Mouse (Mus musculus): Measurements from ENCODE around the gene Ubtf. TPM values are rescaled to one million over a fixed set of nuclear protein-coding genes. Genes with fewer than 3 reads are reported as not detected.
A peak's percentile ranks its signal among the peaks of the same experiment; 100 is the strongest.

The Ubtf gene
- polyA plus RNA-seq, 1 experiment from 2014 or later, result 73.0 TPM

GRCm38 (mm10) chr11:102305359-102305758 lies 14.2 kb downstream of the Ubtf start:
- Histone ChIP-seq H3K27me3 (ENCODE audit: control insufficient read depth, insufficient read depth, low read depth, low read length) (no peaks in the 10 kb centered on the region), H3K4me1 (replicated peaks; ENCODE audit: control insufficient read depth, insufficient read depth, low read length) (peaks cover 15% of the 10 kb centered on the region), H3K36me3 (ENCODE audit: control insufficient read depth, insufficient read depth, low read length) (peaks cover 27% of the 10 kb centered on the region), H3K9ac (ENCODE audit: low read length) (no peak overlapping the region), H3K27ac (ENCODE audit: low read length) (no peak overlapping the region), H3K4me2 (ENCODE audit: low read depth, low read length) (no peak overlapping the region), H3K4me3 (ENCODE audit: low read length) (no peak overlapping the region), H3K9me3 (ENCODE audit: control insufficient read depth, low read length) (no peaks in the 10 kb centered on the region)
- ATAC-seq (ENCODE audit: low read depth), result no peak
- WGBS, result 40% methylated on average over 3 of the region's 3 CpGs

GRCm38 (mm10) chr11:102304141-102304540 lies 15.4 kb downstream of the Ubtf start:
- Histone ChIP-seq H3K9me3 (ENCODE audit: control insufficient read depth, low read length) (no peaks in the 10 kb centered on the region), H3K4me2 (ENCODE audit: low read depth, low read length) (no peak overlapping the region), H3K9ac (ENCODE audit: low read length) (no peak overlapping the region), H3K27me3 (ENCODE audit: control insufficient read depth, insufficient read depth, low read depth, low read length) (no peaks in the 10 kb centered on the region), H3K27ac (ENCODE audit: low read length) (no peak overlapping the region), H3K36me3 (ENCODE audit: control insufficient read depth, insufficient read depth, low read length) (peaks cover 22% of the 10 kb centered on the region), H3K4me1 (replicated peaks; ENCODE audit: control insufficient read depth, insufficient read depth, low read length) (peaks cover 4% of the 10 kb centered on the region), H3K4me3 (ENCODE audit: low read length) (no peak overlapping the region)
- 25% methylated on average over 2 of the region's 2 CpGs for WGBS
- no peak for ATAC-seq (ENCODE audit: low read depth)

GRCm38 (mm10) chr11:102299839-102300238 lies 19.7 kb downstream of the Ubtf start:
- H3K4me2 ChIP-seq (ENCODE audit: low read depth, low read length), result no peak overlapping the region
- H3K4me3 ChIP-seq (ENCODE audit: low read length), result no peak overlapping the region
- peaks cover 13% of the 10 kb centered on the region for H3K4me1 ChIP-seq (replicated peaks; ENCODE audit: control insufficient read depth, insufficient read depth, low read length)
- 14% methylated on average over 1 of the region's 1 CpGs for WGBS
- no peak for ATAC-seq (ENCODE audit: low read depth)
- H3K9ac ChIP-seq (ENCODE audit: low read length), result no peak overlapping the region
- no peaks in the 10 kb centered on the region for H3K36me3 ChIP-seq (ENCODE audit: control insufficient read depth, insufficient read depth, low read length)
- no peak overlapping the region for H3K27ac ChIP-seq (ENCODE audit: low read length)
- no peaks in the 10 kb centered on the region for H3K9me3 ChIP-seq (ENCODE audit: control insufficient read depth, low read length)
- H3K27me3 ChIP-seq (ENCODE audit: control insufficient read depth, insufficient read depth, low read depth, low read length), result no peaks in the 10 kb centered on the region

DNA sequence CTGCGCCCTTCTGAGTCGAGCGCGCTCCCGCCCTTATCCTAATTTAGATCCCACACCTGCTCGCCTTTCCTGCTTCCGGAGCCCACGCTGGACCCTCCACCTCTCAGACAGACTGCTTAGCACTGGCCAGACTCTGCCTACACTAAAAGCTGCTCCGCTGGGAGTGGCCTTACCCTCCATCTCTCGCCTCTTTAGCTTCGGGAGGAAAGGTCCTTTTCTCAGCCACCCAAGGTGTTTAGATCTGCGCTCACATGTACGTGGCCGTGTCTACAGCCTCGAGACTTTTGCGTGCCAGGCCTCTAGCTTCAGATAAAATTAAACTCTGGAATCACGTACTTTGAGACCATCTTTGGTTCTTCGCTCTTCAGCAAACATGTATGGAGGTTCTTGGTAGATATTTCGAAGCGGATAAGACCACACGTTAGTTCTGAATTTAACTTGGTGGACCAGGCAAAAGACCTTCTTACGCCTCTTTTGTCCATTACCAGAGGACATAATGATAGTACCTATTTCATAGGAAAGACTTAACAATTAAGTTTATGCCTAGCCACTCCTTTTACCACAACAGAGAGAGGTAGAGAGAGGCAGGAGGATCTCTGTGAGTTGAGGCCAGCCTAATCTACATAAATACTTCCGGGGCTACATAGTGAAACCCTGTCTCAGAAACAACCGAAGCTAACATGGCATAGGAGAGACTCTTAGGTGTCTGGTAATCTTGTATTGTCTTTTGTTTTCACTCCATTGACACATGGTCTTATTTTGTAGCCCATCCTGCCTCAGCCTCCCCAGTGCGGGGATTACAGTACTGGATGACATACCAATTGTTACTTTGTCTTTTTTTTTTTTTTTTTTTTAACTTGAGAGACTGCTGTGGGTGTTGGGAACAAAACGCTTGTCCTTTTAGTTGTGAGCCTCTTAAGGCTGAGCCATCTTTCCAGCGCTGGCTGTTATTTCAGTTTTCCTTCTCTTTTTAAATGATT lies 21.7 kb downstream of the Ubtf start:
- H3K4me2 ChIP-seq (ENCODE audit: low read depth, low read length), result peak overlapping the region; percentile 89
- H3K9ac ChIP-seq (ENCODE audit: low read length), result peak overlapping the region; percentile 84
- no peaks in the 10 kb centered on the region for H3K27me3 ChIP-seq (ENCODE audit: control insufficient read depth, insufficient read depth, low read depth, low read length)
- H3K36me3 ChIP-seq (ENCODE audit: control insufficient read depth, insufficient read depth, low read length), result peaks cover 3% of the 10 kb centered on the region
- peak overlapping the region; percentile 79 for H3K4me3 ChIP-seq (ENCODE audit: low read length)
- peaks cover 18% of the 10 kb centered on the region for H3K4me1 ChIP-seq (replicated peaks; ENCODE audit: control insufficient read depth, insufficient read depth, low read length)
- peak; percentile 20 for ATAC-seq (ENCODE audit: low read depth)
- H3K9me3 ChIP-seq (ENCODE audit: control insufficient read depth, low read length), result no peaks in the 10 kb centered on the region
- peak overlapping the region; percentile 95 for H3K27ac ChIP-seq (ENCODE audit: low read length)
- WGBS, result 21% methylated on average over 27 of the region's 27 CpGs

DNA sequence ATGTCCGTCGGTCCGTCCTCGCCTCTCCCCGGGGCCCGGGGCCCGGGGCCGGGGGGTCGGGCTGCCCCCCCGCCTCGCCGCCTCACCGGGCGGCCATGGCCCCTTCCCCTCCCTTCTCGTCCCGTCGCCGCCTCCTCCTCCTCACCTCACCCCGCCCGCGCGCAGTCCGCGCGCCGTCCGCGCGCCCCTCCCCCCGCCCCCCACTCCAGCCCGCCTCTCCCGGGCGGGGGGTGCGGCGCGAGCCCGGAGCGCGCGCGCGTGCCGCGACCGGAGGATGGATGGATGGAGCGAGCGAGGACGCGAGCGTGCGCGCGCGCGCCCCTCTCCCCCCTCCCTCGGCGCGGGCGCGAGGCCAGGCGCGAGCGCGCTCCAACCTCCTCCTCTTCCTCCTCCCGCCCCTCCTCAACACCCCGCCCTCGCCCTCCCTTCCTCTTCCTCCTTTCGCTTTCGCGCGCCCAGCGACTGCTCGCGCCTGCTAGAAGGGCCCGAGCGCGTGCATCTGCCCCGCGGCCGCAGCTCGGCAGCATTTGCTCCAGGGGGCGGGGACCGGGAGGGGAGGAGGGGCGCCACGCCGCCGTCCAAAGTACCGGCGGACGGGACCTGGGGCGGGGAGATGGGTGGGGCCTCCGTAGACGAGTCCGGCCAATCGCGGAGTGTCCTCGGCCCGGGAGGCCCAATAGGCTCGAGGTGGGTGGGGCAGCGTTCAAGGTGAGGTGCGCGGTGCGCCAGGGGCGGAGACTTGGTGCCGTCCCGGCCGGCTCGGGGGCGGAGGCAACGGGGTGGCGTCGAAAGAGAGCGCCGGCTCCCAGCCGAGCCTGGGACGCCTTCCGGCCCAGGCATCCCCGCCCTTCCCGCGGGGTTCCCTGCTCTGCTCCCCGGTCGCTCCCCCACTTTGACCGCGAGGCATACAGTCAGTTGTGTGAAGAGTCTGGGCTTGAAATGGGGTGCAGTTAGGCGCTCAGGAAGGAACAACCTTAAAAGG lies 22.8 kb downstream of the Ubtf start, which contains the start of gene Atxn7l3:
Gene Atxn7l3, minus strand, starts transcription at position 141 of the 982 bp plus-strand sequence.
- Histone ChIP-seq H3K36me3 (ENCODE audit: control insufficient read depth, insufficient read depth, low read length) (peaks cover 14% of the 10 kb centered on the region), H3K9ac (ENCODE audit: low read length) (peak within 1 kb of the TSS; percentile 90), H3K4me1 (replicated peaks; ENCODE audit: control insufficient read depth, insufficient read depth, low read length) (peaks cover 18% of the 10 kb centered on the region), H3K27ac (ENCODE audit: low read length) (peak within 1 kb of the TSS; percentile 99), H3K27me3 (ENCODE audit: control insufficient read depth, insufficient read depth, low read depth, low read length) (no peaks in the 10 kb centered on the region), H3K9me3 (ENCODE audit: control insufficient read depth, low read length) (no peaks in the 10 kb centered on the region), H3K4me2 (ENCODE audit: low read depth, low read length) (peak within 1 kb of the TSS; percentile 89), H3K4me3 (ENCODE audit: low read length) (peak within 1 kb of the TSS; percentile 79)
- peak; percentile 95 for ATAC-seq (ENCODE audit: low read depth)
- 0% methylated on average over 40 of the region's 125 CpGs for WGBS

- Histone ChIP-seq H3K27me3 (ENCODE audit: control insufficient read depth, insufficient read depth, low read depth, low read length) (no peaks in the 10 kb centered on the region), H3K9ac (ENCODE audit: low read length) (peak overlapping the region; percentile 90), H3K4me2 (ENCODE audit: low read depth, low read length) (peak overlapping the region; percentile 56), H3K36me3 (ENCODE audit: control insufficient read depth, insufficient read depth, low read length) (peaks cover 23% of the 10 kb centered on the region), H3K4me1 (replicated peaks; ENCODE audit: control insufficient read depth, insufficient read depth, low read length) (peaks cover 18% of the 10 kb centered on the region), H3K27ac (ENCODE audit: low read length) (peak overlapping the region; percentile 99), H3K9me3 (ENCODE audit: control insufficient read depth, low read length) (no peaks in the 10 kb centered on the region), H3K4me3 (ENCODE audit: low read length) (peak overlapping the region; percentile 79)
- peak; percentile 41; the same call in 1 of the 2 replicates for ATAC-seq (ENCODE audit: low read depth)
- 1% methylated on average over 19 of the region's 73 CpGs for WGBS
Measured at GRCm38 (mm10) chr11:102295598-102296471, 23.7 kb downstream of the Ubtf start.

- H3K4me1 ChIP-seq (replicated peaks; ENCODE audit: control insufficient read depth, insufficient read depth, low read length), result peaks cover 18% of the 10 kb centered on the region
- no peaks in the 10 kb centered on the region for H3K9me3 ChIP-seq (ENCODE audit: control insufficient read depth, low read length)
- H3K4me2 ChIP-seq (ENCODE audit: low read depth, low read length), result peak overlapping the region; percentile 56
- peak overlapping the region; percentile 79 for H3K4me3 ChIP-seq (ENCODE audit: low read length)
- peak overlapping the region; percentile 99 for H3K27ac ChIP-seq (ENCODE audit: low read length)
- no peaks in the 10 kb centered on the region for H3K27me3 ChIP-seq (ENCODE audit: control insufficient read depth, insufficient read depth, low read depth, low read length)
- WGBS, result 50% methylated on average over 12 of the region's 12 CpGs
- H3K36me3 ChIP-seq (ENCODE audit: control insufficient read depth, insufficient read depth, low read length), result peaks cover 27% of the 10 kb centered on the region
- H3K9ac ChIP-seq (ENCODE audit: low read length), result peak overlapping the region; percentile 90
- ATAC-seq (ENCODE audit: low read depth), result no peak
Measured at GRCm38 (mm10) chr11:102294887-102295597, 24.5 kb downstream of the Ubtf start.

DNA sequence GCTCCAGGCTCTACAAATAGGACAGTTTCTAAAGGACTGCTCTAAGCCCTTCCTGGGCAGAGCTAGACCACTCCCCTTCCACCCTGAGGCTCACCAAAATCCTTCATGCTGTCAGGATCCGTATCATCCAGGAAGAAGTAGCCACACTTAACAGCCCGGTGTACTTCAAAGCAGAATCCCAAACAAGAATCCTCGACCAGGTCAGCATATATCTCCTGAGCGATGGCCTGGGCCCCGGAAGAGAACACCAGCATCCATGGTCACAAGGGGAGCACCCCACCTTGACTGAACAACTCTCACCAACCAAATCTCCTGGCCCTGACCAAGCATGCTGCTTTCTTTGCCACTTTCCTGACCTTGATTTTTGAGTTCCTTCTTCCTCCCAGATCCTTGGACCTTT lies 25.1 kb downstream of the Ubtf start:
- peaks cover 27% of the 10 kb centered on the region for H3K36me3 ChIP-seq (ENCODE audit: control insufficient read depth, insufficient read depth, low read length)
- no peaks in the 10 kb centered on the region for H3K9me3 ChIP-seq (ENCODE audit: control insufficient read depth, low read length)
- H3K27me3 ChIP-seq (ENCODE audit: control insufficient read depth, insufficient read depth, low read depth, low read length), result no peaks in the 10 kb centered on the region
- H3K9ac ChIP-seq (ENCODE audit: low read length), result peak overlapping the region; percentile 90
- WGBS, result 59% methylated on average over 5 of the region's 5 CpGs
- ATAC-seq (ENCODE audit: low read depth), result no peak
- H3K4me2 ChIP-seq (ENCODE audit: low read depth, low read length), result peak overlapping the region; percentile 56
- H3K4me1 ChIP-seq (replicated peaks; ENCODE audit: control insufficient read depth, insufficient read depth, low read length), result peaks cover 18% of the 10 kb centered on the region
- H3K4me3 ChIP-seq (ENCODE audit: low read length), result peak overlapping the region; percentile 79
- H3K27ac ChIP-seq (ENCODE audit: low read length), result peak overlapping the region; percentile 99
